Mouse (Mus musculus) thymus, postnatal 10 days (tissue): ENCODE data around the gene Fam3b.

Experiments
- DNase-seq, 2 experiments: peaks; one replicate each; pipeline ENCODE4 v3.0.0; 2021; ENCODE audit warnings: low spot score in 2 of 2

The Fam3b gene

GRCm38 (mm10) chr16:97492369-97492768, 22.2 kb downstream of the Fam3b start:
- DNase-seq = no peak

- DNase-seq = no peak
These were observed 36.0 kb downstream of the Fam3b start for GRCm38 (mm10) chr16:97478655-97479054.

GRCm38 (mm10) chr16:97476524-97476923, 38.1 kb downstream of the Fam3b start:
- no peak for DNase-seq

GRCm38 (mm10) chr16:97475581-97475980, 39.0 kb downstream of the Fam3b start:
- no peak for DNase-seq

- DNase-seq = no peak
These were observed 39.9 kb downstream of the Fam3b start for GRCm38 (mm10) chr16:97474671-97475070.

GRCm38 (mm10) chr16:97467993-97468791, 46.4 kb downstream of the Fam3b start:
- DNase-seq = no peak

- no peak for DNase-seq
These were observed 47.1 kb downstream of the Fam3b start for GRCm38 (mm10) chr16:97467472-97467871.

- DNase-seq = no peak
These were observed 48.2 kb downstream of the Fam3b start for GRCm38 (mm10) chr16:97466182-97466957.

- DNase-seq = no peak
These were observed 52.0 kb downstream of the Fam3b start, which contains the start of gene Mx1 for GRCm38 (mm10) chr16:97462481-97463181. Gene Mx1 (minus strand): TSS chr16:97462907.

- no peak for DNase-seq
These were observed 53.3 kb downstream of the Fam3b start for GRCm38 (mm10) chr16:97461271-97461670.

- DNase-seq = no peak
These were observed 54.8 kb downstream of the Fam3b start for GRCm38 (mm10) chr16:97459831-97460230.

GRCm38 (mm10) chr16:97447386-97447785, 67.2 kb downstream of the Fam3b start:
- no peak for DNase-seq

GRCm38 (mm10) chr16:97443670-97444263, 70.8 kb downstream of the Fam3b start:
- peak in 1 of 2 experiments; percentile 48 for DNase-seq

GRCm38 (mm10) chr16:97441967-97442366, 72.6 kb downstream of the Fam3b start:
- DNase-seq = no peak

- no peak for DNase-seq
These were observed 76.4 kb downstream of the Fam3b start for GRCm38 (mm10) chr16:97438191-97438590.

- no peak for DNase-seq
These were observed 77.1 kb downstream of the Fam3b start for GRCm38 (mm10) chr16:97437448-97438056.

GRCm38 (mm10) chr16:97434206-97434605, 80.4 kb downstream of the Fam3b start:
- DNase-seq = no peak

- no peak for DNase-seq
These were observed 83.3 kb downstream of the Fam3b start for GRCm38 (mm10) chr16:97431328-97431727.

- DNase-seq = no peak
These were observed 84.5 kb downstream of the Fam3b start for GRCm38 (mm10) chr16:97430091-97430490.

- DNase-seq = no peak
These were observed 86.6 kb downstream of the Fam3b start for GRCm38 (mm10) chr16:97428026-97428425.

GRCm38 (mm10) chr16:97423627-97424026, 91.0 kb downstream of the Fam3b start:
- no peak for DNase-seq
